Mouse (Mus musculus) 3134 (cell line): ENCODE data around the gene Abi3.
"Not testable (repeated sequence)": the region's sequence is repeated elsewhere in the genome, so short reads cannot be mapped to it uniquely, and the experiment has no call there.

Experiments
- DNase-seq: peaks from one replicate; pipeline ENCODE4 v3.0.0-alpha.2; 2011; ENCODE audit warnings: low spot score; ENCODE audit not compliant: insufficient read length; ENCODE audit errors: extremely low read depth

Abi3 gene

DNA sequence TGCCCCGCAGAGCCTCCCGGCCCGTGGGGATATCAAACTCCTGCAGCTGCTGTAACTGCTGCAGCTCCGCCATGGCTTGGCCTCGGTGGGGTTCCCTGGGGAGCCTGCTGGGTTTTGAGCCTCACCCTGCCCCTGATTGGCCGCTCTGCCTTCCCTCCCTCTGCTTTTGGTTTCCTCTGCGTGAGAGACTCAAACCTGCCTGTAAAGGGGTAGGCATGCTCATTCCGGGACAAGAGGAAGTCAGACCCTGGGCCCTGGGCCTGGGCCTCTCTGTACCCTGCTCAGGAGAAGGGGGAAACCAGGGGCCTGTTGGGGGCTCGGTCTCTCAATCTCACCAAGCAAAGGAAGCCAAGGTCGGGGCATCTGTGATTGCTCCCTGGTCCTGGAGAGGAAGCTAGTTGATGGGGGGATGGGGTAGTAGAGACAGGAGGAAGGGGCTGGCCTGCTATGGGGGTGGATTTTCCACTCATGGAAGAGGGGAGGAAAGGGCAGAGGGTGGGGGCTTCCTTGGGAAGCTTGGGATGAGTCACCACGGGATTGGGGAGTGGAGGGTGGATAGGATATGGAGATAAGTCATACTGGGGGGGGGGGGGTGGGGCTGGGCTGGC is at the start of gene Abi3:
Gene Abi3, minus strand, starts transcription at position 403 of the 608 bp plus-strand sequence.
- no peak for DNase-seq

DNA sequence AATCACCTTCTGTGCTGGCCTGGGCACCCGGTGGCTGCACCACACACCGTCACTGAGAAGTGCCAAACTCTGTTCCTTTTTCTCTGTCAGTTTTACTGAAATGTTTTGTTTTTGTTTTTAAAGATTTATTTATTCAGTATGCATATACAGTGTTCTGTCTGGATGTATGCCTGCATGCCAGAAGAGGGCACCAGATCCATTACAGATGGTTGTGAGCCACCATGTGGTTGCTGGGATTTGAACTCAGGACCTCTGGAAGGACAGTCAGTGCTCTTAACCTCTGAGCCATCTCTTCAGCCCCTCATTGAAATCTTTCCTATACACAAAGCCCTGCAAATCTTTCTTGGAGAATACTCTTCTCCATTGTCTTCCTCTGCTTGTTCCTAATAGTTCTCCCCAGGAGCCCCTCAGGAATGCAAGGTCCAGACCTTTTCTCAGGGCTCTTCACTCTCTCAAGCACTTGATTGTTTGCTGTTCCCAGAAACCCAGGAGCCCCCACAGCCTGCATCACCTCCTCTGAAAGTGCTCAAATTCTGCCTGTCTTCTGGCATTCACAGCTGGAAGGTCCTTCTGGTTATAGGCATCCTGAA is 48.3 kb upstream of the Abi3 start:
- no peak for DNase-seq

DNA sequence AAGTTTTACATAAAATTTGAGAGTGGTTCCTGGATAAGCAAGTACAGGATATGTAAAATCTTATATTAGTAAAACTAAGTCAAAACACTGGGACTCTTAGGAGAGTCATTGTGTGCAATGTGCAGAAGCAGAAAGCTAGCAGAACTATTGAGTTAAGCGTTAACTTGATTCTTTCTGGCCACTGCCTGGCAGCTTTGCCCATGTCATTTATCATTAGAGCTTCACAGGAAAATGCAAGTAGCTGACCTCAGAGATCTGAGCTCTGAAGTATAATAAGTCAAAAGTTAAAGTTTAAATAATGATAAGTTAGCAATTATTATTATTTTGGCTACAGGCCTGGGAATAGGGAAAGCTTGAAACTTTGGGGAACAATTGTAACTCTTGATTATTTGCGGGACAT is 37.6 kb upstream of the Abi3 start:
- not testable (repeated sequence) for DNase-seq

GRCm38 (mm10) chr11:95876296-95876695 is 34.0 kb upstream of the Abi3 start:
- no peak for DNase-seq

DNA sequence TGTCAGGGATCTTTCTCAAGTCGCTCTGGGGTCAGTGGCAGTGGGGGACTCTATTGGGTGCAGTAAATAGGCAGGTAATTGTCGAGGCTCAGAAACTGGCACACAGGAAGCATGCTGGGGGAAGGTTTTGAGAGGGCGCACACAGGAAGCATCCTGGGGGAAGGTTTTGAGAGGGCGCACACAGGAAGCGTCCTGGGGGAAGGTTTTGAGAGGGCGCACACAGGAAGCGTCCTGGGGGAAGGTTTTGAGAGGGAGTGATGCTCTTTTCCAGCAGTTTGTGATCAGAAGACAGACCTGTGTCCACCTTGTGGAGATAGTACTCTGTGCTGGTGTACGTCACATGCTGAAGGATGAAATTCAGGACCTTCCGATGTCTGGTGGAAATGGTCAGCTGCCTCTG is 33.5 kb upstream of the Abi3 start:
- DNase-seq: peak; percentile 62

DNA sequence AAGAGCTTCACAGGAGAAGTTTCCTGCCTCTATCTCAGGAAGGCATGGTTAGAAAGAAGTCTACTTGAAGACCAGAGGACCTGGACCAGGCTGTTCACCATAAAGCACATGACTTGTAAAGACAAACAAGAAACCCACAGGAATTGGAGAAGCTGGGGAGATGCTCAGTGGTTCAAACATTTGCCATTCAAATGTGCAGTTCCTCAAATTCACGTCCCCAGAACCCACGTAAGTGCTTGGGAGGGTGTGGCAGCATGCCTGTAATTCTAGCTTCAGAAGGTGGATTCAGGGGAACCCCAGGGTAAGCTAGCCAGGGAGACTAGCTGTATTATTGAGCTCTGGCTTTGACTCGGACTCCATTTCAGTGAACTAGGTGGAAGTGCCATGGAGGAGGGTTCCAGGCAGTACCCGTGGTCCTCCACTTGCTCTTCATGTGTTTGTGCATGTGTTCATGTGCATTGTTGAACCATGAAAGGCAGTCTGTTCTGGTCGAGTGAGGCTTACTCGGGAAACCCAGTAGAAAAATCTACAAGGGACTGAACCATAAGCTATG is 27.7 kb upstream of the Abi3 start:
- no peak for DNase-seq

DNA sequence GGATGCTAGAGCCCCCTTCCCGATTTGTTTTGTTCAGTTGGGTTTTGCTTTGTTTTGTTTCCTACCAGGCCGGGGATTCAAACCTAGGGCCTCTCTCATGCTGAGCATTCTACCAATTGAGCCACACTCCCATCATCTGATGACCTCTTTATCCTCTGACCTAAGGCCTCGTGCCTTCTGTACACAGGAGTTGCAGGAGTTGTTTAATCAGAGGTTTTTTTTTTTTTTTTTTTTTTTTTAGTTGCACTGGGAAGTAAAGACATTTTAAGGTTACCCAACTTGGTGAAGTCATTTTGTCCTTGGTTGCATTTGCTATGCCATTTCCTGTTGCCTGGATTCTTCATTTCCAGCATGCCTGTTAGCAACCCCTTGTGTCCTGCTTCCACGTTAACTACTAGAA is 27.2 kb upstream of the Abi3 start:
- no peak for DNase-seq

DNA sequence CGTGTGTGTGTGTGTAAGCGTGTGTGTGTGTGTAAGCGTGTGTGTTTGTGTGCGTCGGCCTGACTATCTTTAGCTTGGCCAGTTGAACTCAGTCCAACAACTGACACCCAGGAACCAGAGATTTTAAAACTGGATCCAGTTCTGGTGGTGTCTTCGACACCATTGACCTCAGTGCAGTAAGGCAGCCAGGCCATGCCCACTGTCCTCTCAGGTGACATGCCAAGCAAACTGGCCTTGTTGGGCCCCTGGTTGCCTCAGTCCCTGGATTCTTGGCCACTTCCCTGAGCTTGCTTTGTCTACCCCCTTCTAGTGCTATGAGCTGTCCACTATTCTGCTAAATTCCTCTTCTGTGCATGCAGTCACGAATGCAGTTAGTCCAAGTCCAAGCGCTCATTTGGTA is 19.1 kb upstream of the Abi3 start:
- no peak for DNase-seq

DNA sequence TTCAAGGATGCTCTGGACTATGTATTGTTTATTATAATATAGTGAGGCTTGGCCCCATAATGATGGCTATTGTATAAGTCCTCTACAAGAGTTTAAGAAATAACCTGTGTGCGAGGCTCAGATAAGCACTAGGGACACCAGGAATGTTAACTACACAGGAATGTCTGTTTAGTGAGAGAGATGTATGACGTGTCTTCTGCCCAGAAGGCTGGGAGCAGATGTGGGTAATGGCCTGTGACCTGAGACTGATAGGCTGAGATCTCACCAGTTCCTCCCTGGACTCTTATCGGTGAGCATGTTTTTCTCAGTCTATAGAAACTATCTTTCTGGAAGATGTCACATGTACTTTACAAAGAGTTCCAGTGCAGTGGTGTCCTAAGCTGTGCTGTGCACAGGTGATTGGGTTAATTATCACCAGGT is 17.8 kb upstream of the Abi3 start:
- peak; percentile 29 for DNase-seq

DNA sequence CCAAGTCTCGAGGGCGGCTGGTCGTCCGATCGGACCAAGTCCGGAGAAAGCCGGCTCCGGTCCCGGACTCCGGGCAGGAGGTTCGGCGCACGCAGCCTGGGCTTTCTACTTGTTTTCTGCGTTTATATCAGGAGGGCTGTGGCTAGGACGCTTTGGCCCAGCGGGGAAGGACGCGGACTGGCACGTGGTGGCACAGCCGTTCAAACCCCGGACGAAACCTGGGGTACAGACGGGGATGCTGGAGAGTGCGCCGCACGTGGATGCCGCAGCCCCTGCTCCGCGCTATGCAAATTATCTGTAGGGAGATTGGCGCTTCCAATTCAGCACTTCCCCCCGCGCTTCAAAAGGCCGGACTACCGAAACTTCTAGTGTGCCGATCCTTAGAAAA is 17.2 kb upstream of the Abi3 start:
- DNase-seq: peak; percentile 92

DNA sequence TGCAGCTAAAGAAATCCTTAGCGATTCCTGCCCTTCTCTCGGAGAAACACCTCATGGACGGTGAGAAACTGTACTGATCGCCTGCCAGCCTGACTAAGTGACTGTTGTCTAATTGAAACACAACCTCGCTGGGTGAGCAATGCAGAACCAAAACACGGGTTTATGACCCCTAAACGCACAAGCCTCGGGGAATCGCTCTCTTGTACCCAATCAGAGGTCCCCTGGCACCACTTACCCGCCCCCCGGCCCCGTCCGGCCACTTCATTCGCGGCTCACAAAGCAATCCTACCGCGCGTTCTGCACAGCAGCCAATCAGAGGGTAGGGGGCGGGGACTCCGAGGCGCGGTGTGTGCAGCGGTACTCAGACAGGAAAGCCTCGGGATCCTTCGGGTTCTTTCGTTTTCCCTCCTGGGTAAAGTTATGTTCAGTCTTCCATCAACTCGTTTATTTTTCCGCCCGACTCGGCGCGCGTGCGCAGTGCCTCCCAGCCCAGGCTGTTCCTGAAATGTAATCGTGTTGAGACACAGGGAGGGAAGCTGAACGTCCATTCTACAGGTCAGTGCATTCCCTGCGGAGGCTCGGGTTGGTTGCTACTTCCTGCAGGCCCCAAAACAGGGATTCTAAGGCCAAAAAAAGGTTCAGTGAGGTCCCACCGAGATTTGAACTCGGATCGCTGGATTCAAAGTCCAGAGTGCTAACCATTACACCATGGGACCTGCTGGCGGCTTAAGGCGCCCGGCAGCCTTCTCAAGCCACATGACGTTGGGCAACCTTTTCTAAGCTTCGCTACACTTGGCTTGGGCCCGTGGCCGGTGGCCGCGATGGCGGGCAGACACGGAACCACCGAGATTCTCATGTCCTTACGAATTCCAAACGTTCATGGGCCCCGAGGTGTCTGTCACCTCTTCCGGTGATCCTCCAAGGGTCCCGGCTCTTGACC is 16.5 kb upstream of the Abi3 start:
- peak; percentile 99 for DNase-seq

GRCm38 (mm10) chr11:95857716-95858527 is 15.6 kb upstream of the Abi3 start:
- no peak for DNase-seq

GRCm38 (mm10) chr11:95857306-95857705 is 15.0 kb upstream of the Abi3 start:
- no peak for DNase-seq

GRCm38 (mm10) chr11:95853684-95854083 is 11.4 kb upstream of the Abi3 start:
- peak; percentile 57 for DNase-seq

DNA sequence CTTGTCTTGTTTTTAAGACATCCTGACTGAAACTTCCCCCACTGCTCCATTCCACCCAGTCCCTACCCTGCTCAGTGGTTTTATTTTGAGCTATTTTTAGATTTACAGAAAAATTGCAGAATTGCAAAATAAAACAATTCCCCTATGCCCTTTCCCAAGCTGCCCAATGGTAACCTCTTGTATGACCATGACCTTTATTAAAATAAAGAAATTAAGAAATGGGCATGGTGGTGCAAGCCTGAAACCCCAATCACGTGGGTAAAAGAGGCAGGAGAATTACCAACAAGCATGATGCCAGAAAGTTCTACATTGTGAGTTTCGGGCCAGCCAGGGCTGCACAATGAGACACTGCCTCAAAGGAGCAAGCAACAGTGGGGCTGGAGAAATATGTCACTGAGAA is 8.6 kb upstream of the Abi3 start:
- DNase-seq: no peak

- DNase-seq: no peak
Observed at GRCm38 (mm10) chr11:95844935-95845334, 2.7 kb upstream of the Abi3 start.

- no peak for DNase-seq
Observed at GRCm38 (mm10) chr11:95843421-95843950, 1.2 kb upstream of the Abi3 start.

- no peak for DNase-seq
Observed at GRCm38 (mm10) chr11:95842953-95843352, 677 bp upstream of the Abi3 start.

- DNase-seq: no peak
Observed at GRCm38 (mm10) chr11:95841498-95841830, 812 bp downstream of the Abi3 start.

GRCm38 (mm10) chr11:95840694-95841497 is 1.4 kb downstream of the Abi3 start:
- DNase-seq: no peak
